Mouse (Mus musculus): ENCODE measurements around the gene Tarsl2. TPM values are rescaled to one million over a fixed set of nuclear protein-coding genes. Genes with fewer than 3 reads are reported as not detected.

Gene Tarsl2
- total and polyA plus RNA-seq, 3 experiments, result 3.3 to 4.2 (median 4.0) TPM

DNA sequence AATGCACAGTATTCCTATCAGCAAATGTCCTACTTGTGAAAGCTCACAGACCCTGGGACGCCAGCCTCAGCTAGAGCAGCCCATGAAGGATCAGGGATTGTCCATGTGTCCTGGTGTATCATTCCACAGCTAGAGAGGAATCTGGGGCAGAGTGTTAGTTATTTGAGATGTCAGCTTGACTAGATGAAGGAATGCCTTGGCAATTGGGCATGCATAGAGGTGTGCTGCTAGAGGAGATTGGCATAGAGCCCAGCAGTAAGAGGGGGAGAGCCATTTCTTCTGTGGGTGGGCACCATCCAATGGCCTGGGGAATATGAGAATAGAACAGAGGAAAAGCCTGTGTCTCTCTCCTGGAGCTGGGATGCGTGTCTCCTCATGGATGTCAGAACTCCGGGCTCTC is 38.6 kb upstream of the Tarsl2 start:
- H3K79me2 ChIP-seq (replicated peaks; ENCODE audit: control insufficient read depth, extremely low read depth, insufficient read depth, poor library complexity, severe bottlenecking), result no peaks in the 10 kb centered on the region
- dilution Hi-C loops (cut with MboI; ENCODE audit: extremely low pct_ligation_motif_present, extremely low pct_unique_long_range_greater_than_20kb, low sequenced_read_pairs), result no loop called here

GRCm38 (mm10) chr7:65607003-65607402 is 37.7 kb upstream of the Tarsl2 start:
- H3K27ac ChIP-seq (ENCODE audit: insufficient read depth, low read depth), result no peak overlapping the region
- H3K79me2 ChIP-seq (replicated peaks; ENCODE audit: control insufficient read depth, extremely low read depth, insufficient read depth, poor library complexity, severe bottlenecking), result no peaks in the 10 kb centered on the region
- peaks cover 49% of the 10 kb centered on the region for H3K27me3 ChIP-seq (replicated peaks)
- no peaks in the 10 kb centered on the region for H3K4me1 ChIP-seq (ENCODE audit: control insufficient read depth in 1 of 2, insufficient read depth in 2 of 2)
- dilution Hi-C loops (cut with MboI; ENCODE audit: extremely low pct_ligation_motif_present, extremely low pct_unique_long_range_greater_than_20kb, low sequenced_read_pairs) (no loop called here), in situ Hi-C loops (cut with MboI; ENCODE audit: low pct_ligation_motif_present, low pct_unique_long_range_greater_than_20kb, low sequenced_read_pairs) (no loop called here)
- no peaks in the 10 kb centered on the region for H3K9me3 ChIP-seq (replicated peaks; ENCODE audit: low read length)
- no peak for DNase-seq (ENCODE audit: extremely low read depth)
- H3K9ac ChIP-seq (ENCODE audit: insufficient read depth, low read depth), result no peak overlapping the region
- no peak overlapping the region for H3K4me2 ChIP-seq (ENCODE audit: insufficient read depth, low read depth, poor library complexity, severe bottlenecking)
- H3K36me3 ChIP-seq (replicated peaks in 1 of 2; ENCODE audit: control insufficient read depth in 1 of 2, insufficient read depth in 1 of 2, low read length in 1 of 2), result no peaks in the 10 kb centered on the region
- no peak for TF ChIP-seq MYC (IDR thresholded peaks at IDR 0.05; ENCODE audit: low read depth, low read length)
- TF ChIP-seq CHD1 (IDR thresholded peaks at IDR 0.05; ENCODE audit: low read depth, low read length), result no peak
- TF ChIP-seq MXI1 (IDR thresholded peaks at IDR 0.05; ENCODE audit: low read depth, low read length), result no peak
- TF ChIP-seq ZKSCAN1 (IDR thresholded peaks at IDR 0.05; ENCODE audit: borderline replicate concordance, low read depth, low read length), result no peak
- TF ChIP-seq POLR2AphosphoS2 (IDR thresholded peaks at IDR 0.05; ENCODE audit: low read depth, low read length), result no peak
- no peak for TF ChIP-seq RAD21 (IDR thresholded peaks at IDR 0.05; ENCODE audit: low read depth, low read length)
- no peak for TF ChIP-seq TCF12 (IDR thresholded peaks at IDR 0.05; ENCODE audit: low read depth, low read length)
- no peak for TF ChIP-seq NELFE (IDR thresholded peaks at IDR 0.05; ENCODE audit: low read depth, low read length)
- TF ChIP-seq GABPA (IDR thresholded peaks at IDR 0.05; ENCODE audit: insufficient replicate concordance, low read depth, low read length), result no peak
- no peak for TF ChIP-seq MEF2A (IDR thresholded peaks at IDR 0.05; ENCODE audit: borderline replicate concordance, low read depth, low read length)
- TF ChIP-seq CHD2 (IDR thresholded peaks at IDR 0.05; ENCODE audit: low read length), result no peak
- no peak for TF ChIP-seq UBTF (IDR thresholded peaks at IDR 0.05; ENCODE audit: low read depth, low read length)
- H3K4me3 ChIP-seq (replicated peaks in 1 of 3; ENCODE audit: low read depth in 2 of 3, low read length in 2 of 3, poor library complexity in 1 of 3), result no peak overlapping the region

More for the DNA sequence above, 38.6 kb upstream of the Tarsl2 start:
- Histone ChIP-seq H3K27me3 (replicated peaks) (peaks cover 49% of the 10 kb centered on the region), H3K9me3 (replicated peaks; ENCODE audit: low read length) (no peaks in the 10 kb centered on the region), H3K36me3 (replicated peaks in 1 of 2; ENCODE audit: control insufficient read depth in 1 of 2, insufficient read depth in 1 of 2, low read length in 1 of 2) (no peaks in the 10 kb centered on the region), H3K4me3 (replicated peaks in 1 of 3; ENCODE audit: low read depth in 2 of 3, low read length in 2 of 3, poor library complexity in 1 of 3) (no peak overlapping the region), H3K4me1 (ENCODE audit: control insufficient read depth in 1 of 2, insufficient read depth in 2 of 2) (no peaks in the 10 kb centered on the region), H3K4me2 (ENCODE audit: insufficient read depth, low read depth, poor library complexity, severe bottlenecking) (no peak overlapping the region), H3K9ac (ENCODE audit: insufficient read depth, low read depth) (no peak overlapping the region), H3K27ac (ENCODE audit: insufficient read depth, low read depth) (no peak overlapping the region)
- TF ChIP-seq PAX5 (IDR thresholded peaks at IDR 0.05; ENCODE audit: low read length), result no peak
- TF ChIP-seq POLR2A (IDR thresholded peaks at IDR 0.05; ENCODE audit: low read depth, low read length), result no peak
- TF ChIP-seq MYC (IDR thresholded peaks at IDR 0.05; ENCODE audit: low read depth, low read length), result no peak
- TF ChIP-seq NELFE (IDR thresholded peaks at IDR 0.05; ENCODE audit: low read depth, low read length), result no peak
- TF ChIP-seq POLR2AphosphoS2 (IDR thresholded peaks at IDR 0.05; ENCODE audit: low read depth, low read length), result no peak
- no peak for TF ChIP-seq E2F4 (IDR thresholded peaks at IDR 0.05; ENCODE audit: insufficient replicate concordance, low read depth, low read length)
- TF ChIP-seq ETS1 (conservative IDR thresholded peaks at IDR 0.05; ENCODE audit: low read depth, low read length), result no peak
- TF ChIP-seq SIN3A (IDR thresholded peaks at IDR 0.05; ENCODE audit: low read length), result no peak
- no peak for TF ChIP-seq CTCF (conservative IDR thresholded peaks at IDR 0.05 in 1 of 2, IDR thresholded peaks at IDR 0.05 in 1 of 2; ENCODE audit: low read depth in 2 of 2, low read length in 2 of 2)
- TF ChIP-seq ZNF384 (IDR thresholded peaks at IDR 0.05; ENCODE audit: low read depth, low read length), result no peak
- no peak for TF ChIP-seq MAZ (IDR thresholded peaks at IDR 0.05; ENCODE audit: low read depth, low read length)
- no peak for TF ChIP-seq RCOR1 (conservative IDR thresholded peaks at IDR 0.05; ENCODE audit: low read depth, low read length)
- no peak for TF ChIP-seq ELF1 (IDR thresholded peaks at IDR 0.05; ENCODE audit: low read depth, low read length)
- TF ChIP-seq USF2 (conservative IDR thresholded peaks at IDR 0.05; ENCODE audit: low read depth, low read length), result no peak
- no peak for TF ChIP-seq JUND (conservative IDR thresholded peaks at IDR 0.05; ENCODE audit: low read depth, low read length)
- no peak for TF ChIP-seq TBP (conservative IDR thresholded peaks at IDR 0.05; ENCODE audit: low read depth, low read length)
- TF ChIP-seq ZMIZ1 (IDR thresholded peaks at IDR 0.05; ENCODE audit: low read depth, low read length), result no peak
- TF ChIP-seq TCF12 (IDR thresholded peaks at IDR 0.05; ENCODE audit: low read depth, low read length), result no peak
- no peak for DNase-seq (ENCODE audit: extremely low read depth)
- in situ Hi-C loops (cut with MboI; ENCODE audit: low pct_ligation_motif_present, low pct_unique_long_range_greater_than_20kb, low sequenced_read_pairs), result no loop called here

Measured in CH12.LX (cell line).